Mouse (Mus musculus) heart, adult 2 months (tissue): ENCODE measurements around the gene Usp34.

Experiments
- CTCF ChIP-seq: fragments of 200-600 bp; IDR thresholded peaks from 2 replicates; pipeline ENCODE4 v1.8.1; 2022; ENCODE audit warnings: antibody characterized with exemption, mild to moderate bottlenecking, moderate library complexity
- POLR2A ChIP-seq: fragments of 200-500 bp; IDR thresholded peaks from 2 replicates; pipeline ENCODE4 v1.6.1; 2011; ENCODE audit warnings: mild to moderate bottlenecking, low read depth, low read length, control low read depth; ENCODE audit not compliant: insufficient read depth

GRCm38 (mm10) chr11:23271770-23272724 lies 34.6 kb upstream of the Usp34 start:
- TF ChIP-seq CTCF (peak; percentile 79), POLR2A (no peak)
